ENCODE assay signal across 7 mouse cellular contexts in genomic region chr2:27235729-27236128, GRCm38 (mm10). TPM values are rescaled to one million over a fixed set of nuclear protein-coding genes. Genes with fewer than 3 reads are reported as not detected.
DNase-seq lines count a peak whose midpoint lies in the region; ATAC-seq and TF ChIP-seq lines count a peak whose summit lies in the region.

No protein-coding gene starts in this region.

- H3K4me1 ChIP-seq in heart, embryonic 12.5 days (replicated peaks) = peaks cover 20% of the 10 kb centered on the region
- H3K4me1 ChIP-seq in spleen, adult 2 months (ENCODE audit: control insufficient read depth, insufficient read depth, insufficient read length) = peaks cover 20% of the 10 kb centered on the region

- H3K9ac ChIP-seq in heart, embryonic 12.5 days = no peak overlapping the region

- DNase-seq in CD4-positive, CD25-positive, alpha-beta regulatory T cell, adult 2 months (ENCODE audit: low read depth, low spot score) = peak; percentile 74
- peak; percentile 39 for DNase-seq in T-cell, adult 2 months (ENCODE audit: low spot score)
- peak; percentile 79 for DNase-seq in embryo, embryonic 11 days
- DNase-seq in layer of hippocampus, postnatal 25 days (ENCODE audit: extremely low spot score in 1 of 2, low spot score in 1 of 2) = peak; percentile 68 to 86
- peak in 1 of 2 experiments; percentile 50 for DNase-seq in spleen, adult 2 months (ENCODE audit: low read depth in 1 of 2, low spot score in 2 of 2)

- H3K36me3 ChIP-seq in heart, embryonic 12.5 days = peaks cover 2% of the 10 kb centered on the region; the same call in 1 of the 2 replicates
- no peaks in the 10 kb centered on the region for H3K36me3 ChIP-seq in spleen, adult 2 months (ENCODE audit: control insufficient read depth, insufficient read depth, low read length)

- TF ChIP-seq POLR2A in spleen, adult 2 months (IDR thresholded peaks at IDR 0.05; ENCODE audit: low read depth, low read length) = no peak

- peak; percentile 39; the same call in 1 of the 2 replicates for TF ChIP-seq CTCF in spleen, adult 2 months (IDR thresholded peaks at IDR 0.05; ENCODE audit: extremely low read depth, insufficient read depth, insufficient read length, insufficient replicate concordance)

- ATAC-seq in heart, embryonic 12.5 days (ENCODE audit: insufficient number of reproducible peaks, low FRiP score) = peak; percentile 38; the same call in 1 of the 2 replicates
- peak; percentile 54 for ATAC-seq in megakaryocyte progenitor cell, adult 5-6 weeks (replicated peaks; ENCODE audit: poor library complexity)

- no peak overlapping the region for H3K4me2 ChIP-seq in heart, embryonic 12.5 days

- H3K27ac ChIP-seq in heart, embryonic 12.5 days (ENCODE audit: poor library complexity, severe bottlenecking) = no peak overlapping the region
- H3K27ac ChIP-seq in spleen, adult 2 months (ENCODE audit: insufficient read depth, low read length) = no peak overlapping the region

- peaks cover 8% of the 10 kb centered on the region; the same call in 1 of the 2 replicates for H3K27me3 ChIP-seq in heart, embryonic 12.5 days (replicated peaks)
- no peaks in the 10 kb centered on the region for H3K27me3 ChIP-seq in spleen, adult 2 months (ENCODE audit: control insufficient read depth, insufficient read depth, low read length)

- H3K9me3 ChIP-seq in heart, embryonic 12.5 days (replicated peaks) = no peaks in the 10 kb centered on the region

- 13% methylated on average over 3 of the region's 3 CpGs for WGBS in heart, embryonic 12.5 days
- 19% methylated on average over 3 of the region's 3 CpGs for WGBS in spleen, adult 2 months

- H3K4me3 ChIP-seq in heart, embryonic 12.5 days = no peak overlapping the region
- H3K4me3 ChIP-seq in spleen, adult 2 months (ENCODE audit: extremely low read depth, insufficient read depth, insufficient read length) = no peak overlapping the region

RNA-seq across cellular contexts. Expression of gene Sardh, which starts 12.4 kb away (rescaled TPM):
- 19.0 and 22.5 TPM in 2 replicates for polyA plus RNA-seq in heart, embryonic 12.5 days (2016; fragmentation: Nextera tagmentation; extraction: Ambion mirVana)
- total RNA-seq in layer of hippocampus, postnatal 25 days (2021) = 10 to 100 TPM in 1 of 2 experiments, 1 to 10 TPM in 1; 9.8 to 11.0 TPM
- not detected in 2 replicates for total RNA-seq in megakaryocyte progenitor cell, adult 5-6 weeks (2015)
- not detected in 2 replicates for total RNA-seq in megakaryocyte progenitor cell, adult 5-6 weeks (2017)
- polyA plus RNA-seq in spleen, adult 2 months (2012; rRNA removed) = 8.8 and 9.4 TPM in 2 replicates

Comparison
In these comparisons a context has a peak if more than half of its experiments do, and no peak if none do; other contexts are left out.
1. RNA of gene Sardh, which starts 12.4 kb away (total RNA-seq): 9.8 to 11.0 TPM in layer of hippocampus, postnatal 25 days; not detected in megakaryocyte progenitor cell, adult 5-6 weeks; every median in the first group is over 10 times any median in the second.